Mouse (Mus musculus) ovary, postnatal 10 days (tissue): ENCODE measurements around the gene Hoxd11.

ENCODE experiments used
- DNase-seq: peaks from one replicate; pipeline ENCODE4 v3.0.0; 2022; ENCODE audit warnings: low spot score

Hoxd11 gene

GRCm38 (mm10) chr2:74731055-74731454 lies 51.7 kb downstream of the Hoxd11 start:
- DNase-seq = no peak

GRCm38 (mm10) chr2:74731799-74732512 lies 52.6 kb downstream of the Hoxd11 start:
- no peak for DNase-seq

- no peak for DNase-seq
Observed at GRCm38 (mm10) chr2:74732513-74733316, 53.4 kb downstream of the Hoxd11 start.

- DNase-seq = no peak
Observed at GRCm38 (mm10) chr2:74733317-74733661, 53.9 kb downstream of the Hoxd11 start.

GRCm38 (mm10) chr2:74733765-74734164 lies 54.4 kb downstream of the Hoxd11 start:
- no peak for DNase-seq

- no peak for DNase-seq
Observed at GRCm38 (mm10) chr2:74734451-74734850, 55.1 kb downstream of the Hoxd11 start.

GRCm38 (mm10) chr2:74734996-74735811 lies 55.8 kb downstream of the Hoxd11 start:
- DNase-seq = no peak

- DNase-seq = no peak
Observed at GRCm38 (mm10) chr2:74735851-74736687, 56.7 kb downstream of the Hoxd11 start.
